Mouse (Mus musculus): ENCODE measurements around the gene Gpr174. TPM values are rescaled to one million over a fixed set of nuclear protein-coding genes. Genes with fewer than 3 reads are reported as not detected.

The Gpr174 gene
- polyA plus RNA-seq, 1 experiment from 2014 or later, result not detected

GRCm38 (mm10) chrX:107306492-107306891 is 50.8 kb downstream of the Gpr174 start:
- ATAC-seq (ENCODE audit: insufficient number of reproducible peaks, insufficient read depth, low FRiP score, low TSS enrichment, low read depth), result no peak
- Histone ChIP-seq H3K4me1 (replicated peaks) (no peaks in the 10 kb centered on the region), H3K4me2 (no peak overlapping the region), H3K9me3 (no peaks in the 10 kb centered on the region), H3K9ac (replicated peaks) (no peak overlapping the region), H3K36me3 (no peaks in the 10 kb centered on the region), H3K27ac (no peak overlapping the region), H3K27me3 (no peaks in the 10 kb centered on the region), H3K4me3 (replicated peaks) (no peak overlapping the region)

- Histone ChIP-seq H3K27ac (no peak overlapping the region), H3K4me1 (replicated peaks) (no peaks in the 10 kb centered on the region), H3K27me3 (no peaks in the 10 kb centered on the region), H3K4me2 (no peak overlapping the region), H3K9me3 (no peaks in the 10 kb centered on the region), H3K4me3 (replicated peaks) (no peak overlapping the region), H3K36me3 (no peaks in the 10 kb centered on the region), H3K9ac (replicated peaks) (no peak overlapping the region)
- 62% methylated on average over 5 of the region's 5 CpGs for WGBS
- ATAC-seq (ENCODE audit: insufficient number of reproducible peaks, insufficient read depth, low FRiP score, low TSS enrichment, low read depth), result no peak
Measured at GRCm38 (mm10) chrX:107312533-107312932, 56.9 kb downstream of the Gpr174 start.

GRCm38 (mm10) chrX:107325697-107326381 is 70.2 kb downstream of the Gpr174 start:
- Histone ChIP-seq H3K27ac (no peak overlapping the region), H3K36me3 (no peaks in the 10 kb centered on the region), H3K4me3 (replicated peaks) (no peak overlapping the region), H3K4me1 (replicated peaks) (no peaks in the 10 kb centered on the region), H3K9ac (replicated peaks) (no peak overlapping the region), H3K4me2 (no peak overlapping the region), H3K27me3 (no peaks in the 10 kb centered on the region), H3K9me3 (no peaks in the 10 kb centered on the region)
- 87% methylated on average over 8 of the region's 8 CpGs for WGBS
- no peak for ATAC-seq (ENCODE audit: insufficient number of reproducible peaks, insufficient read depth, low FRiP score, low TSS enrichment, low read depth)

GRCm38 (mm10) chrX:107329849-107330248 is 74.2 kb downstream of the Gpr174 start:
- ATAC-seq (ENCODE audit: insufficient number of reproducible peaks, insufficient read depth, low FRiP score, low TSS enrichment, low read depth), result no peak
- no peak overlapping the region for H3K4me2 ChIP-seq
- 67% methylated on average over 3 of the region's 3 CpGs for WGBS

GRCm38 (mm10) chrX:107336609-107337008 is 80.9 kb downstream of the Gpr174 start:
- no peak overlapping the region for H3K27ac ChIP-seq
- H3K4me3 ChIP-seq (replicated peaks), result no peak overlapping the region
- no peak overlapping the region for H3K4me2 ChIP-seq
- no peak for ATAC-seq (ENCODE audit: insufficient number of reproducible peaks, insufficient read depth, low FRiP score, low TSS enrichment, low read depth)
- H3K4me1 ChIP-seq (replicated peaks), result no peaks in the 10 kb centered on the region
- no peaks in the 10 kb centered on the region for H3K36me3 ChIP-seq
- WGBS, result 81% methylated on average over 1 of the region's 1 CpGs
- H3K9me3 ChIP-seq, result no peaks in the 10 kb centered on the region
- no peaks in the 10 kb centered on the region for H3K27me3 ChIP-seq
- no peak overlapping the region for H3K9ac ChIP-seq (replicated peaks)

More at GRCm38 (mm10) chrX:107329849-107330248, 74.2 kb downstream of the Gpr174 start:
- H3K27me3 ChIP-seq, result no peaks in the 10 kb centered on the region
- no peak overlapping the region for H3K27ac ChIP-seq
- no peak overlapping the region for H3K4me3 ChIP-seq (replicated peaks)
- no peaks in the 10 kb centered on the region for H3K36me3 ChIP-seq
- no peak overlapping the region for H3K9ac ChIP-seq (replicated peaks)
- H3K9me3 ChIP-seq, result no peaks in the 10 kb centered on the region
- H3K4me1 ChIP-seq (replicated peaks), result no peaks in the 10 kb centered on the region

- Histone ChIP-seq H3K9ac (replicated peaks) (no peak overlapping the region), H3K9me3 (no peaks in the 10 kb centered on the region), H3K4me3 (replicated peaks) (no peak overlapping the region), H3K27ac (no peak overlapping the region), H3K36me3 (no peaks in the 10 kb centered on the region), H3K27me3 (no peaks in the 10 kb centered on the region), H3K4me1 (replicated peaks) (no peaks in the 10 kb centered on the region), H3K4me2 (no peak overlapping the region)
- 43% methylated on average over 3 of the region's 3 CpGs for WGBS
- no peak for ATAC-seq (ENCODE audit: insufficient number of reproducible peaks, insufficient read depth, low FRiP score, low TSS enrichment, low read depth)
Measured at GRCm38 (mm10) chrX:107341980-107342379, 86.3 kb downstream of the Gpr174 start.

Other genes starting within 250 kb of the Gpr174 start
- not detected in 2 replicates for gene P2ry10, start 167.4 kb upstream of the Gpr174 start, polyA plus RNA-seq (2016; fragmentation: Nextera tagmentation; extraction: Ambion mirVana)
- gene P2ry10b, start 107.0 kb upstream of the Gpr174 start, polyA plus RNA-seq (2016; fragmentation: Nextera tagmentation; extraction: Ambion mirVana), result 1.3 TPM in 2 replicates
- gene Itm2a, start 147.5 kb downstream of the Gpr174 start, polyA plus RNA-seq (2016; fragmentation: Nextera tagmentation; extraction: Ambion mirVana), result 556 and 589 TPM in 2 replicates

Measured in limb, embryonic 12.5 days (tissue).